Mouse (Mus musculus): ENCODE results near the gene 4930447C04Rik. TPM values are rescaled to one million over a fixed set of nuclear protein-coding genes. Genes with fewer than 3 reads are reported as not detected.

The 4930447C04Rik gene
- polyA plus RNA-seq, 2 experiments: 0.23 to 0.84 TPM

DNA sequence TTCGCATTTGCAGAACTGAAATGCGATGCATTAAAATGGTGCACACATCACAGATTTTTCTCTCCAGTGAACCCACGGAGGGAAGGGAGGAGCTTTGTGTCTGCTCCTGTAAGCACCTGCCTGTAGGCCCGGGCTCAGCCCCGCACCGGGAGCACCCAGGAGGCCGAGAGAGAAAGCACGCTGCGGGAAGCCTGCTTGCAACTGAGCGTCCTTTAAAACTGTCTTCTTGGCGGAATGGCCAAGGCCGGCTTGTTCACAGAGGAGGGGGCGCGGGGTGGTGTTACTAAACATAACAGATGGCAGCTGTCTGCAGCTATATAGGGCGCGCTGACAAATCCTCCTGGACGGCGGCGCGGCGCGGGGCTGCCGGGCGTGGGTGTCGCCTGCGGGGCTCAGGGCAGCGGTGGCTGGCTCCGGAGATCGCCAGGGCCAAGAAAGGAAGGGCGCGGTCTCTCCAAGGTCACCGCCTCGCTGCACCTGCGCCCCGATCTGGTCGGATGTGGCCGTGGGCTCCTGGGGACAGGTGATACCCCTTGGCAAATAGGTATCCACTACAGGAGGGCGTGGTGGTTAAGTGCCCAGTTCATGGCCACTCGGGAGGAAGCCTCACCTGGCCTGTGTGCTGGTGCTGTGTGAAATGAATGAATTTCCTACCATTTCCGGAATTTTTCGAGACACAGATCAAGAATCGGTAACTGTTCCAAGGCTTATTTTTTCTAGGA lies 108.7 kb downstream of the 4930447C04Rik start:
- WGBS (ENCODE audit: insufficient replicate concordance): 9% methylated on average over 42 of the region's 42 CpGs
- H3K27me3 ChIP-seq (ENCODE audit: control insufficient read depth, insufficient read depth, low read length): peaks cover 14% of the 10 kb centered on the region
- H3K4me3 ChIP-seq (ENCODE audit: insufficient read depth in 1 of 2, low read depth in 2 of 2, low read length in 2 of 2): peak overlapping the region in 1 of 2 experiments; percentile 23; a peak in 2 of 4 replicates
- no peak overlapping the region for H3K9ac ChIP-seq (replicated peaks)
- H3K4me1 ChIP-seq (replicated peaks; ENCODE audit: control insufficient read depth in 2 of 2, insufficient read depth in 2 of 2, low read length in 1 of 2): no peaks in the 10 kb centered on the region
- no peak for TF ChIP-seq EP300 (IDR thresholded peaks at IDR 0.05; ENCODE audit: low read depth)
- TF ChIP-seq CTCF (IDR thresholded peaks at IDR 0.05; ENCODE audit: low read depth): no peak
- H3K27ac ChIP-seq: no peak overlapping the region
- no peaks in the 10 kb centered on the region for H3K9me3 ChIP-seq (ENCODE audit: control insufficient read depth, low read length)
- no peak for DNase-seq (ENCODE audit: low read depth in 3 of 3, low spot score in 3 of 3)
- H3K36me3 ChIP-seq (replicated peaks; ENCODE audit: control insufficient read depth, insufficient read depth, low read depth): no peaks in the 10 kb centered on the region
- peak overlapping the region; percentile 42 for H3K4me2 ChIP-seq (ENCODE audit: low read depth)
- no peak for ATAC-seq (ENCODE audit: insufficient read depth)

Other genes with a start within 250 kb of the 4930447C04Rik start
- gene Ppm1a, start 183.3 kb downstream of the 4930447C04Rik start, polyA plus RNA-seq (2012; rRNA removed): 20.7 and 37.5 TPM in 2 replicates
- gene Ppm1a, start 183.3 kb downstream of the 4930447C04Rik start, polyA plus RNA-seq (2014; fragmentation: Nextera tagmentation; extraction: Ambion mirVana): 34.1 and 37.2 TPM in 2 replicates
- gene Six6, start 882 bp downstream of the 4930447C04Rik start, polyA plus RNA-seq (2012; rRNA removed): not detected in 2 replicates
- not detected in 2 replicates for gene Six6, start 882 bp downstream of the 4930447C04Rik start, polyA plus RNA-seq (2014; fragmentation: Nextera tagmentation; extraction: Ambion mirVana)
- gene Six1, start 113.1 kb upstream of the 4930447C04Rik start, polyA plus RNA-seq (2012; rRNA removed): 0.01 and 0.07 TPM in 2 replicates
- gene Six1, start 113.1 kb upstream of the 4930447C04Rik start, polyA plus RNA-seq (2014; fragmentation: Nextera tagmentation; extraction: Ambion mirVana): not detected in 2 replicates
- gene Six4, start 172.7 kb upstream of the 4930447C04Rik start, polyA plus RNA-seq (2012; rRNA removed): 0.01 and 0.02 TPM in 2 replicates
- not detected in 2 replicates for gene Six4, start 172.7 kb upstream of the 4930447C04Rik start, polyA plus RNA-seq (2014; fragmentation: Nextera tagmentation; extraction: Ambion mirVana)
- 4.3 and 6.7 TPM in 2 replicates for gene Mnat1, start 182.9 kb upstream of the 4930447C04Rik start, polyA plus RNA-seq (2012; rRNA removed)
- gene Mnat1, start 182.9 kb upstream of the 4930447C04Rik start, polyA plus RNA-seq (2014; fragmentation: Nextera tagmentation; extraction: Ambion mirVana): 11.8 and 12.4 TPM in 2 replicates

Measured in liver, embryonic 14.5 days (tissue).